Mouse (Mus musculus) granulocyte monocyte progenitor cell, adult 5-6 weeks (primary cell): Measurements from ENCODE around the gene Pi4k2a. TPM values are rescaled to one million over a fixed set of nuclear protein-coding genes. Genes with fewer than 3 reads are reported as not detected.
A peak's percentile ranks its signal among the peaks of the same experiment; 100 is the strongest.

ENCODE experiments used
- ATAC-seq: replicated peaks from 2 replicates; pipeline ENCODE4 v1.8.0; 2016; ENCODE audit warnings: mild to moderate bottlenecking, moderate TSS enrichment, inconsistent platforms; ENCODE audit not compliant: poor library complexity, severe bottlenecking
- total RNA-seq, 2 experiments: library from RNA; stranded (forward) in 1 of 2; stranded (reverse) in 1 of 2; fragments of 200-712, 200-1000 nt in 1 of 2; fragments of >200 nt in 1 of 2; fragmentation: Nextera tagmentation in 1 of 2; gene quantifications; 2 replicates each; pipeline ENCODE4 v1.2.3; 2014 to 2017

The Pi4k2a gene
- total RNA-seq, 2 experiments from 2014 or later, result 6.7 to 19.1 TPM

DNA sequence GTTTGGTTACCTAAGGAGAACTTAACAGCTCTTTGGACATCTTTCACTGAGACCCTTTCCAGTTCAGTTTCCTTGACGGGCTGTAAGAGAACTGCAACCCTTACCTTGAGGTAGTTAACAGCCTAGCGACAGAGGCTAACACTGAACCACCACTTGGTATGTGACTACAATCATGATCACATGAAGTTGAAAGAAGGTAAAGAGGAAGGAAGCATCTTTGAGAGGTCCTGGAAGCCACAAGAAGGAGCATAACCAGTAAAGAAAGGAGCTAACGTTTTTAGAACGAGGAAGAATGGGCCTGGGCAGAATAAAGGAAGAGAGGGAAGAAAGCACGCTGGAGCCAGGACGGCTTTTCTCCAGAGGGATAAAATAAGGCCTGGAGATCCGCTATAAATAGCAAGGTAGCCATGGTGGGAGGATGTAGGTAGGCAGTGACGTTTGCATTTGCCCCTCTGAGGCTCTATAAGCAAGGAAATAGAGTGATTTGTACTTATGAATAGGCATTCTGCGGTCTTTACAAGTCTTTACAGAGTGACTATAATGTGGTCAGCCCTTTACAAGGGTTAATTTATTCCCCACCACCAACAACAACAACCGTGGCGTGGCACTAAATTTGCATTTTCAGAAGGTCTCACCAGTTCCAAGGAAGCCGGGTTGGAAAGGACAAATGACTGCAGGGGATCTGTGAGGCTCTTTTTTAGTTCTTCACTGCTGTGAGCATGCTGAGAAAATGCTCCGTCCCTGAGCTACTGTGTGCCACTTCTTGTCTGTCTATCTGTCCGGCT, 39.4 kb downstream of the Pi4k2a start:
- ATAC-seq, result peak; percentile 39

DNA sequence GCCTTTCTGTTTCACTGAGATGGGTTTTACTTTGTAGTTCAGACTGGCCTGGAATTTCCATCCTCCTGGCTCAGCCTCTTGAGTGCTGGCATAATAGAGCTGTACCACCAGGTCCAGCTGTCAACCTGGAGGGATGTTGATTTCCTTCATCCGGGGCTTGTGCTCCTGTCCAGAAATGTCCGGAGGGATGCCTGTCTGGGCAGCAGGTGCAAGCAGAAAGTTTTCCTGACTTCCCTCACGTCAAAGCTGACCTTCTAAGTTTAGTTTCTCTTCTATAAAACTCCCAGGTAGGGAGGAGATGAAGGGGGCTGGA, 40.0 kb downstream of the Pi4k2a start:
- no peak for ATAC-seq

DNA sequence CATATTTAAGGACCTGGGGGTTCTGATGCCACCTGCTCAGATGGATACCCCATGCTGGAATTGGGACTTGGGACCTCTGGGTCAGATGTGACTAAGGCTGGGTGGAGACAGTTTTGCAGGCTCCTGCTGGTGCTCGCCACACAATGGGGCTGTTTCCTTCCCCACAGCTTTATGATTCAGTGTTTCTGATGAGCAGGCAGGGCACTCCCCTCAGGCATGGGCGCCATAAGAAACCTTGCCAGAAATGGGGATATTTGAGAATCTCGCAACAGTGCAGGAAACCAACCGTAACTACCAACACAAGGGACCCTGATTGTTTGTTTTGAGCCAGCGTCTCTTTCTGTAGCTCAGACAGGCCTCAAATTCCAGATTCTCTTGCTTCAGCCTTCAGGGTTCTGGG, 40.8 kb downstream of the Pi4k2a start:
- peak; percentile 6 for ATAC-seq

DNA sequence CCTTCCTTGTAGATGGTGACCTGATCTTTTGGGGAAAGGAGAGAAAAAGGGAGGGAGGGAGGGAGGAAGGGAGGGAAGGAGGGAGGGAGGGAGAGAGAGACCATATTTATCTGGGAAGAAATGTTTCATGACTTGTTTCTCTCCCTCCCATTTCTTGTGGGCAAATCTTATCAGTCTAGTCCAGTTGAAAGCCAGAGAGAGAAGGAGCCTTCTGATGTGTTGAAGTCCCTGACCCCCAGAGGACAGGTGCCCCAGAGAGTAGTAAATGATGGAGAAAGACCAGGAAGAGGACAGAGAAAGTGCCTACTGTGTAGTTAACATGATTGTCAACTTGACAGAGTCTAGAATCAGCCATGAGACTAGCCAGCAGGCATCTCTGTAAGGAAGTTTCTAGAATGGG, 44.8 kb downstream of the Pi4k2a start:
- no peak for ATAC-seq

DNA sequence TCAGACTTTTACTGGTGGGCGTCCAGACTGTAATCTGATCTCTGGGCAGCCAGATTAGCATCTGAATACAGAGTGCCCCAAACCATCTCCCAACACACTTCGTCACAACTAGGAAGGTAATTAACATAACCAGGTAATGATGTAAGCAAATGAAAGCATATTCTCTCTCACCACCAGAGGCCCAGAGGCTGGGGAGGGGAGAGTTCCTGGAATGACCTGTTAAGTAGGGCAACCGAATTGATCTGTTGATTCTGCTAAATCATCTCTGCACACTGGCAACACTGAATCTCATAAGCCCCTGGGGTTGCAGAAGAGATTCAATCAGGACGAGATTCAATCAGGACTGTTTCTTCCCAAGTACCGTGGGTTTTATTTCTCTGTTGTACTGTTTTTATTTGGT, 45.9 kb downstream of the Pi4k2a start:
- ATAC-seq, result no peak

DNA sequence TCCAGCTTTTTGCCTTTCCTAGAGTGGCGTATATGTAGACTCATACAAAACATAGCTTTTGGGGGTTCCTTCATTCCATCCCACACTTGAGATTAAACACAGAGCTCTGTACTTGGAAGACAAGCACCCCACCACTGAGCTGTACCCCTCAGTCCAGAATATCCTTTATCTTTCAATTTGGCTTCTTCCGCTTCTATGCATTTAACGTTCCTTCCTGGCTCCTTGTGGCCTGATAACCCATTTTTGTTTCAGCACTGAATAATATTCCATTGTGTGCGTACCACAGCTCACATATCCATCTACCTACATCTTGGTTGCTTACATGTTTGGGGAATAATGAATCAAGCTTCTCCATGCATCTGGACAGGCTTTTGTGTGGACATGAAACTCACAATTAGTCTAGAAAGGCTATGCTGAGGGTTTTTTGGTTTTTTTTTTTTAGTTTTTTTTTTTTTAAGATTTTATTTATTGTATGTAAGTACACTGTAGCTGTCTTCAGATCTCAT, 47.0 kb downstream of the Pi4k2a start:
- ATAC-seq, result no peak

DNA sequence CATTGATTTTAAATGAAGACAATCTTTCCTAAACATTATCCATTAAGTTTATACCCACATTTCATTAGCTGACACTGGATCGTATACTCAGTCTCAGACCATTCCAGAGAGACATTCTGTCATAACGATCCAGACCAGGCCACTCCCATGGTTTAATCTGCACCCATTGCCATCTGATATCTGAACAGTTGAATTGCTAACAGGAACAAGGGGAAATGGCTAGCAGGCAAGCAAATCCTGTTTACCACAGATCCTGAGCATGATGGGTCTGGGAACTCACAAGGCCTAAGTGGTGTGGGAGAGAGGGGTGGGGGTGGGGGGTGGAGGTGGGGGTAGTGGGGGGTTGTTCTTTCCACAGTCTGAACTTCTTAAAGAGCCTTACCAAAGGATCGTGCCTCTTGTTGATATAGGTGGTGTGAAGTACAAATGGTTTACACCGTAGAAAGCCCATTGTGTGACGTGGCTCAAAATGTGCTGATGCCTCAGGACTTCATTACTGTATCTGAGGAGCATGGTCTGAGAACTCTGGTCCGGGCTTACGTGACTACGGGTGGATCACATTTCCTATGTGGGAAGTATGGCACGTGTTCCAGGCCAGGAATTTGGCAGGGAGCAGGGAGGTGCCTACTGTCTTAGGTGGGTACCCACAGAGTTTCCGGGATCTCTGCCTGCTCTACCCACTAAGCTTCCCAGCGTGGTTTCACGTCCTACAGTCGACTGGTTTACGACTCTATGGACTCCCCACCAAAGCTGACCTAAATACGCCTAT, 48.4 kb downstream of the Pi4k2a start:
- ATAC-seq, result no peak

DNA sequence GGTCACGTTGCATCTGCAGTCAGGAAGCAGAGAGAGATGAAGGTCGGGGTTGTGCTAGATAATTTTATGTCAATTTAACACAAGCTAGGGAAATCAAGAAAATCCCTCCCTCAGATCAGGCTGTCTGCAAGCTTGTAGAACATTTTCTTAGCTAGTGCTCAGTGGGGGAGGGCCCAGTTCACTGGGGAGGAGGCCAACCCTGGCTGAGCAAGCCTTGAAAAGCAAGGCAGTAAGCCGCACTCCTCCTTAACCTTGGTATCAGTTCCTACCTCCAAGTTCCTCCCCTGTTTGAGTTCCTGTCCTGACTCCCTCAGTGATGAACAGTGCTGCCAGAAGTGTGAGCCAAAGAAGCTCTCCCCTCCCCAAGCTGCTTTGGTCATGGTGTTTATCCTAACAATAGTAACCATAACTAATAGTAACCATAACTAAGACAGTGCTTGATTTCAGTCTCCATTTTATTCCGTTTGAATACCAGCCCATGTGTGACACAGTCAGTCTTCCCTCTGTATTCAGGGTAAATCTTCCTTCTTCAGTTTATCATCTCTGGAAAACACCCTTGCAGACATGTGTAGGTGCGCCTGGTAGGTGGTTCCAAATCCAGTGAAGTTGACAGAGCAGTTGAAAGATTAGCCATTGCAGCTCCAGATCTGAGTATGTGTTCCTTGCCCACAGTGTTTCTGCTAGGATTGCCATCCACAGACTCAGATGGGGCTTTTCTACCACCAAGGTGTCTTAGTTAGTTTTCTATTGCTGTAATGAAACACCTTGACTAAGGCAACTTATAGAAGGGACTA, 49.7 kb downstream of the Pi4k2a start:
- peak; percentile 56 for ATAC-seq

DNA sequence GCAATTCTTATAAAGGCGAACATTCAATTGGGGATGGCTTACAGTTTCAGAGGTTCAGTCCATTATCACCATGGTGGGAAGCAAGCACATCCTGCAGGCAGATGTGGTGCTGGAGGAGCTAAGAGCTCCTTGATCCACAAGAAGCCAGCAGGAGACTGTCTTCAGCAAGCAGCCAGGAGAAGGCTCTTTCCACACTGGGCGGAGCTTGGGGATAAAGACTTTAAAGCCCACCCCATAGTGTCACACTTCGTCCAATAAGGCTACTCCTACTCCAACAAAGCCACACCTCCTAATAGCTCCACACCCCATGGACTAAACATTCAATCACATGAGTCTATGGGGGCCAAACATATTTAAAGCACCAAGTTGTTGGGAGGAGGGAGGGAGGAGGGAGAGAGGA, 51.7 kb downstream of the Pi4k2a start:
- no peak for ATAC-seq

DNA sequence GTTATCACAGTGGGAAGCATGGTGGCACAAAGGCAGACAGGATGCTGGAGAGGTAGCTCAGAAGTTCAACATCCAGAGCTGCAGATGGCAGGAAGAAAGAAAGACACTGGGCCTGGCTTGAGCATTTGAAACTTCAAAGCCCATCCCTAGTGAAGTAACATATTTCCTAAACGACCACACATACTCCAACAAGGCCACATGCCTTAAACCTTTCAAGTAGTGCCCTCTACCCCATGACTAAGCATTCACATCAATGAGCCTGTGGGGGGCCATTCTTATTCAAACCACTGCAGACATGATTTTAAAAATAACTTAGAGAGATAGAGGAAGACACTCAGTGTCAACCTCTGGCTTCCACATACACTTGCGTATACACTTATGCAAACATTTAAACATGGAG, 52.5 kb downstream of the Pi4k2a start:
- ATAC-seq, result no peak

DNA sequence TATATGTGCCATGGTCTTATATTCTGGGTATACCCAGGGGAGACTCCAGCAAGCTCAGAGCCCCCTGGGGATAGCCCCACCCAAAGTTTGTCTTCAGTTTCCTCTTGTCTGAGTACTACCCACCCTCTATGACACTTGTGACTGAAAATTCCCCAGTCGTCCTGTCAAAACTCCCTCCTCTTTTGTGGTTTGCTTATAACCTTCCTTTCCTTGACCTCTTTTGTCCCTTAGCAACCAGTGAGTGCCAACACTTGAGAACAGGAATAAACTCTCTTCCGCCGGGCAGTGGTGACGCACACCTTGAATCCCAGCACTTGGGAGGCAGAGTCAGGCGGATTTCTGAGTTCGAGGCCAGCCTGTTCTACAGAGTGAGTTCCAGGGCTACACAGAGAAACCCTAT, 53.8 kb downstream of the Pi4k2a start:
- ATAC-seq, result no peak

DNA sequence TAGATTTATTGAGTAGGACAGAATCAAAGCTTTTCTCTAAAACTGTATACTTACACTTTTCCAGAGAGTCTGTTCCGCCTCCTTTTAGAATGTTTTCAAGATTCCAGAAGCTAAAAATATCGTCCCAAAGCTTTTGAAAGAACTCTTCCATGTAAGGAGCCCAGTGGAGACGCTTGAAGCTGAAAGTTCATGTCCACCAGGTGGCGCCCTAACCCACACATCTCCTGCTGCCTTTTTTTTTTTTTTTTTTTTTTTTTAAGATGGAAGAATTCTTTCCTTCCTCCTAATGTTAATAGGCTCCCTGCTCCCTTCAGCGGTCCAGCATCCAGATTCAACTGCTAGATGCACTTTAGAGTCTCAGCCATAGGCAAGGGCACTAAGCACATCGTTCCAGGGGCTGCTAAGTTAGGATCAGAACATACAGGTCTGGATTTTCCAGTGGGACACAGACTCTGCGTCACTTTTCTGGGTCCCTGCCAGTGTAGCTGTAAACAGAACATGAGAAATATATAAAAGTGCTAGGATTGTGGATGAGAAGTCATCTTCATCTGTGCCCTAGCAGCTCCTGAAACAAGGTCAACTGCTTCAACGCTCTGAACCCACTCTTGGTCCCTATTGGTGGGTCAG, 54.4 kb downstream of the Pi4k2a start:
- no peak for ATAC-seq

DNA sequence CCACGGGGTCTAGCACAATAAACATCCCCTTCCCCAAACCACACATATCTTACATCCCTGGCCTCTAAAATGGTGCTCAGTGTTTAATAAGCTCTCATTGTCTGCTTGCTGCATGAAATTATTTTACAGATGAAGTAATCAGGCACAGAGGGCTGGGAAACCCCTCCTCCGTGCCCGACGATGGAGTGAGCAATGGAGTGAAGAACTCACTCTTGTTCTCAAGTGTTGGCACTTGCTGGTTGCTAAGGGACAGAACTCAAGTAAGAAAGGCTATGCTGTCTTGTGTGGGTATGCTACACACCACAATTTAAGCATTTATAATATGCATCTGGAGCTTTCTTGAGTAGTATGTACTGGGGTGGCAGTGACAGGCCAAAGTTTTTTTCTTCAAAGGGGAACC, 54.9 kb downstream of the Pi4k2a start:
- no peak for ATAC-seq

DNA sequence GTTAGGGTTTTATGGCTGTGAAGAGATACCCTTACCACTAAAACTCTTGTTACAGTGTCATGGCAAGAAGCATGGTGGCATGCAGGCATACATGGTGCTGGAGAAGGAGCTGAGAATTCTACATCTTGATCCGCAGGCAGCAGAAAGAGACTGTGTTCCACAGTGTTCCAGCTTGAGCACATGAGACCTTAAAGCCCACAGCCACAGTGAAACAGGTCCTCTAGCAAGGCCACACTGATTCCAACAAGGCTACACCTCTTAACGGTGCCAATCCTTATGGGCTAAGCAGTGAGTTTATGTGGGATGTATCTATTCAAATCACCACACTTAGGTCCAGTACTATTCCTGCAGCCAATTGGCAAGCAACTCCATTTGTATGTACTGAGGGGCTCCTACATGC, 55.5 kb downstream of the Pi4k2a start:
- ATAC-seq, result no peak

DNA sequence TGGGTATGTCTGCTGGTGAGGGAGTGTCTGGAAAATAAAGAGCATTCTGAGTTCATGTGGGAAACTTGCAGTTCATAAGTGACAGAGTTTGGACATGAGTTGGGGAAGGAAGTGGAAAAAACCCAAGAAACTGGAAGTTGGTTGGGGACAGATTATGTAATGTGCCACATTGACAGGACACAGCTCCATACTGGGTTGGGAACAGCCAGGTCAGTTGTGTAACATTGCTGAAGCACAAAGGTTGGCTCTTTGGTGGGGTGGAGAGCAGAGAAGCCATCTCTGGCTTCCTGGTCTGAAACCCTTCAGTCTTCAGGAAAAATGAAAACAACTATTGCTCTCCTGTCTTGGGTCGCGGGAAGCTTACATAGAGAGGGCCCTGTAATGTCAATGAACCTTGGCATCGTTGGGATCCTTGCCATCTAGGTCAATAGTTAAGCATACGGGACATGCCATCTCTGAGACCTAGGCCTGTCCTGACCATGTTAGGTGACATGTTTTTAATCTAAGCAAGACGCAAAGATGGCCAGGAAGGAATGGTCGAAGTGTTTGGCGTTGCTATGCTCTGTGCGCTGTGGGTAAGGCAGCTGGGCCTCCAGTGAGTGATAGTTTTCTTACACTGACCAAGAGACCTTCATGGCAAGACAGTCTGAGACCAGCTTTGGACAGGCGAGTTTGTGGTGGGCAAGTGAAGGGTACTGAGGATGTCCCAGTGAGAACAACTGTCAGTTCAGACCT, 56.2 kb downstream of the Pi4k2a start:
- peak; percentile 58 for ATAC-seq

DNA sequence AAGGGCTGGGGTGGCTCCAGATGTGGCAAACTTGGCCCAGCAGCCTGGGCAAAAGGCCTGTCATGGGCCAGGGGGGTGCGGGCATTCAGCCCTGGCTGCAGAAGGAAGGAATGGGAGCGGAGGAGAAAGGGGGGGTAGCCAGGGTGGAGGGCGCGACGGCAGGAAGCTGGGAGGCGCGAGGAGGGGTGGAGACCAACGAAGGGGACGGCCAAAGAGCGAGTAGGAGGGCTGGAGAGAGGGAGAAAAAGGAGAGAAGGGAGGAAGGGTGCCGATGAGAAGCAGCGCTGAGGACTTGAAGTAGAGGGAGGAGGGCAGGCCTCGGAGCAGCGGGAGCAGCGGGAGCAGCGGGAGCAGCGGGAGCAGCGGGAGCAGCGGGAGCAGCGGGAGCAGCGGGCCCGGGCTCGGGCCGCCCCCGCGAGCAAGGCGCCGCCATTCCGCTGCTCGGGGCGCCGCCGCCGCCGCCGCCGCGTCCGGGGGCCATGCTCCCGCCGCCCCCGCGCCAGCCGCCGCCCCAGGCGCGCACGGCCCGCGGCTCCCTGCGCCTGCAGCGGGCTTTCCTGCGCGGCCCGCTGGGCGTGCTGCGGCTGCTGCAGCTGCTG, 57.0 kb downstream of the Pi4k2a start, which contains the start of gene Marveld1:
Gene Marveld1, plus strand, starts transcription at position 231 of the 599 bp plus-strand sequence.
- peak; percentile 36 for ATAC-seq

DNA sequence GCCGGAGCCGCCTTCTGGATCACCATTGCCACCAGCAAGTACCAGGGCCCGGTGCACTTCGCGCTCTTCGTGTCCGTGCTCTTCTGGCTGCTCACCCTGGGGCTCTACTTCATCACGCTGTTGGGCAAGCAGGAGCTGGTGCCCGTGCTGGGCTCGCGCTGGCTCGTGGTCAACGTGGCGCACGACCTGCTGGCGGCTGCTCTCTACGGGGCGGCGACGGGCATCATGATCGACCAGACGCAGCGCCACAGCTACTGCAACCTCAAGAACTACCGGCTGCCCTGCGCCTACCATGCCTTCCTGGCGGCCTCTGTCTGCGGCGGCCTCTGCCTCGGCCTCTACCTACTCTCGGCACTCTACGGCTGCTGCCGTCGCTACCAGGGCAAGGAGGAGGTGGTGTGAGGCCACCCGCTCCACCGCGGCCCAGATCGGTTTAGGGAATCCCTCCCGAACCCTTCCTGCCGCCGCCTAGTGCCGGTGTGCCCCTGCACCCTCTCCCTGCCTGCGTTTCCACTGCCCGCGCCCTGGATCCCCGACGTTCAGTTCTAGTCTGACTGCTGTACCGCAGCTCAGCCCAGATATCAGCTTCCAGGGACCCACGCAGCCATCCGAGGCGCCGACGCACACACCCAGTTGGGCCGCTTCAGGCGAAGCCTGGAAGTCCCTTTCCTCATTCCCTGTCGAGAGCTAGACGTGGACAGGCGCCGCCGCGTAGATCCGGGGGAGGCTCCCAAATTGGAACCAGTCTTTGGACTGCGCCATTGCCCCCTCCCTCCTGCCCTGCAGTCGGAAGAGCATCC, 57.7 kb downstream of the Pi4k2a start:
- ATAC-seq, result peak; percentile 39

DNA sequence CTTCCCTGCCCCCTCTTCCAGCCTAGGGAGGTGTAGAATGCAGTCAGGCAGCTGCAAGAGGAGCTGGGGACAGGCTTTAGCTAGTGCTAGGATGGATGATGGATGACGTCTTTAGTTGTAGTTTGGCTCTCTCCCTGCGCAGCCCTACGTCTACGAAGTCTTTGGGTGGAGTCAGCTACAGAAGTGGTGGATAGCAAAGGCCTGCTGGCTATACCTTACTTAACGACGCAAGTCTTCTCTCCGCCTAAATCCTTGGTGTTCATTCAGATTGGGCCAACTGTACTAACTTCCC, 58.2 kb downstream of the Pi4k2a start:
- no peak for ATAC-seq

DNA sequence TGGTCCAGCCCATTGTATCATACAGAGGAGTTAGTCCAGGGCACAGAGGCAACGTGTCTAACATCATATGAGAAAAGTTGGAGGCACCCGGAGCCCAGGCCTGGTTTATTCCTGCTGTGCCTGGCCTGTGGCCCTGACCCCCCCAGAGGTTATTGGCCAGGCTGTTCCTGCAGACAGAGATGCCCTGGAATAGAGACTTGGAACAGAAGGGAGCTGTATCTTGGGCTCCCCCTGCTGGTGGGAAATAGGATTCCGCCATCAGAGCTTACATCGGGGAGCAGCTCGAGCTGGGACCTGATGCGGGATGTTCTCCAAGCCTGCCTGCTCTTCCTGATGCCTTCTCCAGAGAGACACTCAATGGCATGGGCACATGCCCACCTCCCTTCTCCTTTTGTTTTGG, 61.7 kb downstream of the Pi4k2a start:
- peak; percentile 54 for ATAC-seq
